Mouse (Mus musculus) ES-E14 (cell line): Measurements from ENCODE around the gene Lefty1.

Experiments
- HCFC1 ChIP-seq: IDR thresholded peaks from 2 replicates; pipeline ENCODE4 v1.6.1; 2012; ENCODE audit warnings: low read length, inconsistent platforms, borderline replicate concordance; ENCODE audit not compliant: insufficient read depth
- MAFK ChIP-seq: IDR thresholded peaks from 2 replicates; pipeline ENCODE4 v1.6.1; 2014; ENCODE audit warnings: mild to moderate bottlenecking, low read depth, low read length, inconsistent platforms; ENCODE audit not compliant: insufficient read depth
- ZC3H11A ChIP-seq: IDR thresholded peaks from 2 replicates; pipeline ENCODE4 v1.6.1; 2012; ENCODE audit warnings: low read depth, mild to moderate bottlenecking, inconsistent platforms, low read length, borderline replicate concordance
- ZNF384 ChIP-seq: IDR thresholded peaks from 2 replicates; pipeline ENCODE4 v1.6.1; 2012; ENCODE audit warnings: low read depth, low read length, inconsistent platforms

DNA sequence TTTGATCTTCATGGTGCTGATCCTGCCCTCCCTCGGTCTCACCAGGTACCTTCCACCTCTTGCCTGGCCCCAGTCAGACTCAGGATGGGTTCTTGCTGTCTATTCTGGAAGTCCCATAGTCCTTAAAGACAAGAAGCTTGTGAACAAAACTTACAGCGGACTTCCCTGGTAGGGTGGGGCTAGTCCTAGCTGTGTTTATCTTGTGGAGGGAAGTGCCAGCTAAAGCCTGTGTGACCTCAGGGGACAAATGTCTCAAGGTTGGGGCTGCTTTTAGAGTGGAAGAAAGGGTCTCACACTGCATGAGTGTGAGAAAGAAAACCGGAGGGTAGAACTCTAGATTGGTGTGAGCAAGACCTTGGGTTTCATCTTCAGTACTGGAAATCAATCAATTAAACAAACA, 31.0 kb downstream of the Lefty1 start:
- TF ChIP-seq MAFK (no peak), ZC3H11A (no peak), HCFC1 (no peak), ZNF384 (no peak)
